Mouse (Mus musculus) cerebellum, adult 2 months (tissue): Measurements from ENCODE around the gene Snx6.

ENCODE experiments used
- CTCF ChIP-seq: fragments of 200-500 bp; IDR thresholded peaks from 2 replicates; pipeline ENCODE4 v1.5.1; 2011; ENCODE audit warnings: low read depth, mild to moderate bottlenecking, control low read depth, low read length, moderate library complexity, borderline replicate concordance; ENCODE audit not compliant: insufficient read depth
- POLR2A ChIP-seq: fragments of 200-500 bp; IDR thresholded peaks from 2 replicates; pipeline ENCODE4 v1.6.1; 2011; ENCODE audit warnings: low read length, control low read depth, borderline replicate concordance; ENCODE audit not compliant: insufficient read depth

GRCm38 (mm10) chr12:54807481-54807880 is 12.0 kb upstream of the Snx6 start:
- TF ChIP-seq CTCF (no peak), POLR2A (no peak)
